Mouse (Mus musculus): ENCODE measurements around the gene Krt76. TPM values are rescaled to one million over a fixed set of nuclear protein-coding genes. Genes with fewer than 3 reads are reported as not detected.

Krt76 gene
- total and polyA plus RNA-seq, 3 experiments: not detected

DNA sequence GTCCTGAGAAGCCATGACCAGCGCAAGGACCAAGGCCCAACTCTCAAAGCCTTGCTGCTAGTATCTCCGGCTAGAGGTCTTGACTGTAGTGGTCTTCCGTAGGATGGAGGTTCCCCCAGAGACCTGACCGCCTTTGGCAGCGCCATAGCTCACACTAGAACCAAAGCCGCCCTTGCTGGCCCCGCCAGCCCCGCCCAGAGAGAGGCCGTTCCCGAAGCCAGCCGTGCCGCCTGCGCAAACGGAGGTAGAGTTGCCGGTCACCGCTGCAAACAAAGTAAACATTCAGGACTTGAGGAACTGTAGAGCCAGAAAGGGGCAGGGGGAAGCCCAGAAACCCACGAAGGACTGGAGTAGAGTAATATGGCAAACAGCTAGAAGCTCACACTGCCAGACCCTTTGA, 36.9 kb upstream of the Krt76 start:
- TF ChIP-seq MAX (IDR thresholded peaks at IDR 0.05; ENCODE audit: low read length) (no peak), POLR2AphosphoS2 (IDR thresholded peaks at IDR 0.05; ENCODE audit: low read length) (no peak), NELFE (IDR thresholded peaks at IDR 0.05; ENCODE audit: low read depth, low read length) (no peak), ETS1 (IDR thresholded peaks at IDR 0.05; ENCODE audit: low read depth, low read length) (no peak), SIN3A (IDR thresholded peaks at IDR 0.05; ENCODE audit: low read length) (no peak)
- H3K27me3 ChIP-seq (ENCODE audit: control insufficient read depth in 1 of 2, insufficient read depth in 2 of 2, low read length in 2 of 2): no peaks in the 10 kb centered on the region; a peak in 1 of 4 replicates
- H3K79me2 ChIP-seq (ENCODE audit: control insufficient read depth, insufficient read depth, low read length, poor library complexity): no peaks in the 10 kb centered on the region
- no peak overlapping the region for H3K4me3 ChIP-seq (ENCODE audit: control insufficient read depth in 1 of 2, insufficient read depth in 1 of 2, low read depth in 2 of 2, low read length in 2 of 2)
- no peak overlapping the region for H3K9ac ChIP-seq (ENCODE audit: control insufficient read depth, low read depth, low read length, poor library complexity, severe bottlenecking)
- no peaks in the 10 kb centered on the region for H3K9me3 ChIP-seq (replicated peaks; ENCODE audit: insufficient read depth, low read length)
- no peak for DNase-seq (ENCODE audit: low read depth, low spot score)
- H3K4me1 ChIP-seq (ENCODE audit: control insufficient read depth in 1 of 2, insufficient read depth in 2 of 2, low read length in 2 of 2): no peaks in the 10 kb centered on the region
- no peaks in the 10 kb centered on the region for H3K36me3 ChIP-seq (ENCODE audit: control insufficient read depth in 1 of 2, insufficient read depth in 2 of 2, low read length in 2 of 2)
- H3K27ac ChIP-seq (ENCODE audit: control insufficient read depth, low read depth, low read length): no peak overlapping the region

DNA sequence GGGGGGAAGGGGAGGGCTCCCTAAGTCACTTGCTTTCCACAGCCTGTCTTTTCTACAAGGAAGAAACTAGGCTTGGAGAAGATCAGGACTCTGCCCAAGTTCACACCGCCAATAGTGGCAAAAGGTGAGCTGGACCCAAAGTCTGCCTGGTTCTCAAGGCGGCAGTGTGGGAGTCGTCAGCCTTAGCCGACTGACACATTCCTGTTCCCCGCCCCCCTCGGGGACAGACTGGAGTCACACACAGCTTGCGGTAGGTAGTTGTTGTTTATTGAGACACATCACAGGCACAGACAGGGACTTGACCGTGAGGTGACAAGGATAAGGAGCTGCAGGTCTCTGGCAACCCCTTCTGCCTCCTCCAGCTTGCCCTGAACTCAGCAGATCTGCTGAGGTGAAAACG, 36.4 kb upstream of the Krt76 start:
- H3K4me1 ChIP-seq (ENCODE audit: control insufficient read depth in 1 of 2, insufficient read depth in 2 of 2, low read length in 2 of 2): no peaks in the 10 kb centered on the region
- H3K36me3 ChIP-seq (ENCODE audit: control insufficient read depth in 1 of 2, insufficient read depth in 2 of 2, low read length in 2 of 2): no peaks in the 10 kb centered on the region
- TF ChIP-seq E2F4 (IDR thresholded peaks at IDR 0.05; ENCODE audit: borderline replicate concordance, low read depth, low read length): no peak
- TF ChIP-seq POLR2AphosphoS2 (IDR thresholded peaks at IDR 0.05; ENCODE audit: low read length): no peak
- TF ChIP-seq MAZ (IDR thresholded peaks at IDR 0.05; ENCODE audit: low read depth, low read length): no peak
- TF ChIP-seq ZNF384 (IDR thresholded peaks at IDR 0.05; ENCODE audit: low read depth, low read length): no peak
- TF ChIP-seq TBP (IDR thresholded peaks at IDR 0.05; ENCODE audit: low read depth, low read length): no peak
- no peak for TF ChIP-seq SIN3A (IDR thresholded peaks at IDR 0.05; ENCODE audit: low read length)
- no peak for TF ChIP-seq MAFK (IDR thresholded peaks at IDR 0.05; ENCODE audit: borderline replicate concordance, low read depth, low read length)
- TF ChIP-seq NELFE (IDR thresholded peaks at IDR 0.05; ENCODE audit: low read depth, low read length): no peak
- no peak for TF ChIP-seq ZC3H11A (IDR thresholded peaks at IDR 0.05; ENCODE audit: low read depth, low read length)
- TF ChIP-seq RAD21 (IDR thresholded peaks at IDR 0.05; ENCODE audit: low read depth, low read length): no peak
- no peak for TF ChIP-seq BHLHE40 (IDR thresholded peaks at IDR 0.05; ENCODE audit: borderline replicate concordance, low read depth, low read length)
- no peak for TF ChIP-seq NRF1 (IDR thresholded peaks at IDR 0.05; ENCODE audit: insufficient read depth, low read depth, low read length, poor library complexity, severe bottlenecking)
- no peak for TF ChIP-seq POLR2AphosphoS5 (IDR thresholded peaks at IDR 0.05; ENCODE audit: borderline replicate concordance, low read depth, low read length)
- no peak for TF ChIP-seq UBTF (IDR thresholded peaks at IDR 0.05; ENCODE audit: borderline replicate concordance, insufficient read depth, low read depth, low read length)
- TF ChIP-seq MYC (IDR thresholded peaks at IDR 0.05; ENCODE audit: low read depth, low read length): no peak
- H3K9me3 ChIP-seq (replicated peaks; ENCODE audit: insufficient read depth, low read length): no peaks in the 10 kb centered on the region
- no peaks in the 10 kb centered on the region for H3K79me2 ChIP-seq (ENCODE audit: control insufficient read depth, insufficient read depth, low read length, poor library complexity)
- DNase-seq (ENCODE audit: low read depth, low spot score): no peak
- no peak overlapping the region for H3K9ac ChIP-seq (ENCODE audit: control insufficient read depth, low read depth, low read length, poor library complexity, severe bottlenecking)
- no peak overlapping the region for H3K27ac ChIP-seq (ENCODE audit: control insufficient read depth, low read depth, low read length)
- H3K27me3 ChIP-seq (ENCODE audit: control insufficient read depth in 1 of 2, insufficient read depth in 2 of 2, low read length in 2 of 2): no peaks in the 10 kb centered on the region; a peak in 1 of 4 replicates
- no peak overlapping the region for H3K4me3 ChIP-seq (ENCODE audit: control insufficient read depth in 1 of 2, insufficient read depth in 1 of 2, low read depth in 2 of 2, low read length in 2 of 2)

Data from MEL (cell line).